Mouse (Mus musculus) neural tube, embryonic 13.5 days (tissue): ENCODE measurements at regions not wholly inside any gene's neighbourhood (a gene's known extent, or its start where the extent isn't known, plus 50 kb on each side); places are given as distances from the start of the nearest gene placed in this dataset.

Source experiments
- ATAC-seq: fragments of 200-750 bp; cut with Nextera tagmentation; 2 replicates; pipeline ENCODE4 v1.8.0; 2017; ENCODE audit warnings: low read depth, mild to moderate bottlenecking, moderate TSS enrichment, moderate library complexity
- H3K27ac ChIP-seq: fragments of 300-500 bp; sonication (generic); replicated peaks from 2 replicates; pipeline ENCODE4 v1.5.1; 2015; ENCODE audit warnings: moderate library complexity, mild to moderate bottlenecking, inconsistent platforms
- H3K27me3 ChIP-seq: fragments of 300-500 bp; sonication (generic); 2 replicates; pipeline ENCODE4 v1.6.1; 2015; ENCODE audit warnings: mild to moderate bottlenecking, inconsistent platforms
- H3K36me3 ChIP-seq: fragments of 300-500 bp; sonication (generic); 2 replicates; pipeline ENCODE4 v1.6.1; 2015; ENCODE audit warnings: mild to moderate bottlenecking, inconsistent platforms
- H3K4me1 ChIP-seq: fragments of 300-500 bp; sonication (generic); replicated peaks from 2 replicates; pipeline ENCODE4 v1.6.1; 2015; ENCODE audit warnings: inconsistent platforms
- H3K4me2 ChIP-seq: fragments of 300-500 bp; sonication (generic); 2 replicates; pipeline ENCODE4 v1.6.1; 2015; ENCODE audit warnings: inconsistent platforms, mild to moderate bottlenecking, moderate library complexity
- H3K4me3 ChIP-seq: fragments of 300-500 bp; sonication (generic); 2 replicates; pipeline ENCODE4 v1.5.1; 2015; ENCODE audit warnings: mild to moderate bottlenecking, inconsistent platforms
- H3K9ac ChIP-seq: fragments of 300-500 bp; sonication (generic); 2 replicates; pipeline ENCODE4 v1.6.1; 2015; ENCODE audit warnings: moderate library complexity, mild to moderate bottlenecking, inconsistent platforms
- H3K9me3 ChIP-seq: fragments of 300-500 bp; sonication (generic); 2 replicates; pipeline ENCODE4 v1.6.1; 2016; ENCODE audit warnings: inconsistent platforms
- WGBS: fragments of 180-500 bp; shearing (Covaris S2); methylation state at CpG from one replicate; pipeline ENCODE4 v1.1.7; 2015; 5-methylcytosine and 5-hydroxymethylcytosine counted together

DNA sequence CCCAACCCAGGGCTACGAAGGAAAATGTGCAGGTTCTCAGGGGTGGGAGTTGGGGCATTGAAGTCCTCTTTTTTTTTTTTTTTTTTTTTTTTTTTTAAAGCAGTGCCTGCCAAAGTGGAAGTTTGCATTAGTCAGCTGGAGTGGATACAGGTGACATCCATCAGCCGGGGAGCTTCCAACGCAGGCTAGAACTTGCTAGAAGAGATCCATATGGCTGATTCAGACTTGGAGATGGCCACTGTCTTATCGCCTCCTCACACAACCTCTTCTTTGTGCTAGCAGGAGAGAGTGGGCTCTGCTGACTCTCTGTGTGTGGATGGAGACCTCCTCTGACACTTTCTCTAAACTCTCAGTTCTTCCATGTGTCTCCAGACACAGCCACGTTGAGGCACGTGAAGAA, 53.9 kb upstream of the Neurl1b start:
- peaks cover 28% of the 10 kb centered on the region for H3K4me1 ChIP-seq
- H3K36me3 ChIP-seq, result no peaks in the 10 kb centered on the region
- ATAC-seq, result no peak
- WGBS, result 87% methylated on average over 6 of the region's 6 CpGs
- H3K27me3 ChIP-seq, result no peaks in the 10 kb centered on the region
- no peaks in the 10 kb centered on the region for H3K9me3 ChIP-seq
- no peak overlapping the region for H3K27ac ChIP-seq
- H3K4me3 ChIP-seq, result no peak overlapping the region
- H3K4me2 ChIP-seq, result no peak overlapping the region
- H3K9ac ChIP-seq, result no peak overlapping the region

DNA sequence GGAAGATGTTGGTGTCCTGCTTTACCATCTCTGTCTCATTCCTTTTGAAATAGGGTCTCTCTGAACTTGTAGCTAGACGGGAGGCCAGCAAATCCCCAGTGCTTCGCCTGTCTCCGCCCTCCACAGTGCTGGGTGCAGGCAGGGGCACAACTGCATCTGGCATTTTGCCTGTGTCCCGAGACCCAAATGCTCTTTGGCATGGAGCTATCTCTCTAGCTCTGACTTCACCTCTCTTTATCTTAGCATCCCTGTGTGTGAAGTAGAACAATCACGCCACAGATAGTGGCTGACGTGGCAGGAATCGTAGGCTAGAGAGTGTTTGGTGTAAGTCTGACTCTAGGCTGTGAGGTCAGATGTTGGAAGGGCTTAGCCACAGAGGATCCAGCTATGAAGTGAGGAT, 53.2 kb upstream of the Neurl1b start:
- Histone ChIP-seq H3K4me3 (no peak overlapping the region), H3K36me3 (no peaks in the 10 kb centered on the region), H3K27ac (no peak overlapping the region), H3K9ac (no peak overlapping the region), H3K9me3 (no peaks in the 10 kb centered on the region), H3K4me1 (peaks cover 32% of the 10 kb centered on the region), H3K4me2 (no peak overlapping the region), H3K27me3 (no peaks in the 10 kb centered on the region)
- no peak for ATAC-seq
- WGBS, result 77% methylated on average over 7 of the region's 7 CpGs

DNA sequence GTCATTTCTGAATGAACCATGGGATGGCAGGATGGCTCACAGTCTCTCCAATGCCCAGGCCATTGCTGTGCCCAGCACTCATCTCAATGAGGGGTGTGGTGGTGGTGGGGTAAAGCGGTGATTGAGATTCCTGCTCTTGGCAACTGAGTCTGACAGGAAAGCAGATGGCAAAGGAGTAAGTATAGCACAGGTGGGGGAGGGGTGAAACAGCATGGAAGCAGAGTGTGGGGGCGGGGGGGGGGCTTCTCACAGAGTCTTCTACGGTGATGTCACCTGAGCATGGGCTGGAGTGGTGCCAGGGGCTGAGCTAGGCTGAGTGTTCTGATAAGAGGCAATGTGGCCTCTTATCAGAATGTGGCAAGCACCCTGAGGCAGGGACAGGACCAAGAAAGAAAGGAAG, 52.6 kb upstream of the Neurl1b start:
- no peaks in the 10 kb centered on the region for H3K27me3 ChIP-seq
- WGBS, result 42% methylated on average over 3 of the region's 3 CpGs
- no peak overlapping the region for H3K27ac ChIP-seq
- H3K36me3 ChIP-seq, result no peaks in the 10 kb centered on the region
- no peak overlapping the region for H3K9ac ChIP-seq
- H3K4me3 ChIP-seq, result no peak overlapping the region
- H3K4me1 ChIP-seq, result peaks cover 36% of the 10 kb centered on the region
- H3K9me3 ChIP-seq, result no peaks in the 10 kb centered on the region
- H3K4me2 ChIP-seq, result no peak overlapping the region
- ATAC-seq, result no peak; the same call in 1 of the 2 replicates

DNA sequence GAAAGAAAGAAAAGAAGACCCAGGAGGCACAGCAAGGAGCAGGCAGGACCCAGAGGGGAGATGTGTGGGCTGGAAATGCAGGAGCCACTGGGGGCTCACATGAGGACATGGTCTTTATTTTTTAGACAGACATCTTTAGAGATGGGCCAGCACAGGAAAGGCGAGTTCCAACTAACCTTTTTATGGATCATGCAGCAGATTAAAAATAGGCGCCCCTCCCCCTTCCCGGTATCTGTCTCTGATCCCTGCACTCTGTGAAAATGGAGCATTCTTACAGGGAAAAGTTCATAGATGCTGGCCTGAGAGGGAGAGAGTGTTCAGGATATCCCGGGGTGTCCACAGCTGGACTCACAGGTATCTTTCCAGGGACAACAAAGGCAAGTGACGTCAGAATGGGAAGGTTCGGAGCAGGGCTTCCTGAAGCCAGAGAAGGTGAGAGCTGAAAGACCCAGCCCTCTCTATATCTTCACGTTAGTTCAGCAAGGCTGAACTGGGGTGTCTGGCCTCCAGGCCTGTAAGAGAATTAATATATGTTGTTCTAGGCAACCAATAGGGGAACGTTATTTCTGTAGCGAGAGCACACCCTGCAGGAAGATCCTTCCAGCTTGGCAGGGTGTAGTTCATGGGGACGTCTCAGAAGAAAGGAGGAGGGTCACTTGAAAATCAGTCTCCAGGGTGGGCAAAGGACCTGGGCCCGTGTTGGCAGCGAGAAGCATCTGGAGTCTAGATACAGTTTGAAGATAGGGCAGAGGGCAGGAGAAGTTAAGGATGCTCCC, 51.9 kb upstream of the Neurl1b start:
- H3K4me3 ChIP-seq, result no peak overlapping the region
- ATAC-seq, result no peak
- 60% methylated on average over 12 of the region's 12 CpGs for WGBS
- no peaks in the 10 kb centered on the region for H3K9me3 ChIP-seq
- H3K36me3 ChIP-seq, result no peaks in the 10 kb centered on the region
- H3K27me3 ChIP-seq, result no peaks in the 10 kb centered on the region
- H3K9ac ChIP-seq, result no peak overlapping the region
- H3K27ac ChIP-seq, result no peak overlapping the region
- peaks cover 36% of the 10 kb centered on the region for H3K4me1 ChIP-seq
- no peak overlapping the region for H3K4me2 ChIP-seq

DNA sequence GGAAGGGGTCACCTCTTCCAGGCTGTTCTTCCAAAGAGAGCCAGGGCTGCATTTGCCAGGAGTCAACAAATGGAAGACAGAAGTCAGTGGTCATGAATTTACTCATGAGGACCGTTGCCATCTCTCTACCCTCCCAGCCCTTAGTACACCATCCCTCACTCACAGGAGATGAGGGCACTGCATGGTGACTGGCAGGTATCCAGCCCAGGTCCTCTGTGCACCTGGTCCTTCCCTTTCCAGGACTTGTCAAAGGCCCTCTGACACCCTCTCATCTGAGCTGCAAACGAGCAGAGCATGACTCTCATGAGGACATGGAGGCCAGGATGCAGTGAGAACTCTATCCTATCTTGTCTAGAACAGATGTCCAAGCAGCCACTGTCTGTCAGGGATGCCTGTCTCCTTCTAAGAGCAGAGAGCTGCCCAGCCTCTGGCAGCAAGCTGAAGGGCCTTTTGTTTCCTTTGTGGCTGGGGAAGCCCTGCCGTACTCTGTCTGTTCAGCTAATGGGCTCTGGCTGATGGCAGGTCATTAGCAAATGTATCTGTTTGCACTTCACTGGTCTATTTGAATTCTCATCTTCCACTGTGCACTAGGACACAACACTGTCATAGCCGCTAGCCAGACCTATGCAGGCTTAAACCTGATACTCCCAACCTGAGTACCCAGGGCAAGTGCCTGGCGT, 50.6 kb upstream of the Neurl1b start:
- no peaks in the 10 kb centered on the region for H3K27me3 ChIP-seq
- H3K9ac ChIP-seq, result no peak overlapping the region
- no peak overlapping the region for H3K4me2 ChIP-seq
- H3K9me3 ChIP-seq, result no peaks in the 10 kb centered on the region
- WGBS, result 55% methylated on average over 5 of the region's 5 CpGs
- peak overlapping the region; percentile 49; the same call in 1 of the 2 replicates for H3K27ac ChIP-seq
- peaks cover 40% of the 10 kb centered on the region for H3K4me1 ChIP-seq
- H3K36me3 ChIP-seq, result no peaks in the 10 kb centered on the region
- no peak overlapping the region for H3K4me3 ChIP-seq
- no peak for ATAC-seq
